Mouse (Mus musculus): ENCODE data around the gene Pkp2. TPM values are rescaled to one million over a fixed set of nuclear protein-coding genes. Genes with fewer than 3 reads are reported as not detected.
"Not testable (repeated sequence)": the region's sequence is repeated elsewhere in the genome, so short reads cannot be mapped to it uniquely, and the experiment has no call there.

The Pkp2 gene
- total RNA-seq (2021), result 1 to 10 TPM; 1.7 to 1.9 TPM

- DNase-seq, result peak; percentile 32
- intact Hi-C loops (cut with DNase I), result no loop called here
These were observed at the start of gene Pkp2 for GRCm38 (mm10) chr16:16213079-16213760. Pkp2 (plus strand) TSS chr16:16213318.

DNA sequence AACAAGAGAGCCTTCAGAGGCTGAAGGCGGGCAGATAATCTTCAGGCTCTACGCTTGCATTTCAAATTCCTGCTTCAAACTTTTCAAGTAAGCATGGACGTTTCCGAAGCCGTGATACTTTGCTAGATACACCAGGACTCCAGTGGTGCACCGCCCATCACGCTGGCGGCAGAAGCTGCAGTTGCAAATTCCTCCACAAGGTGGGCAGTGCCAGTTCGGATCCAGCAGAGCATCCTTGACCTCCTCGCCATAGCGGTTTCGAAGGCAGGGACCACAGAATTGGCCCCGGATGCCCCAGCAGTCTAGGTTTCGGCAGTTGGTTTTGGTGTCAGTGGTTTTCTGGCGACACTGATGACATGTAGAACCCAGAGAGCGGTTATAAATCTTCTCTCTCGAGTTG, 15.7 kb upstream of the Pkp2 start:
- intact Hi-C loops (cut with DNase I), result no loop called here
- DNase-seq, result no peak

DNA sequence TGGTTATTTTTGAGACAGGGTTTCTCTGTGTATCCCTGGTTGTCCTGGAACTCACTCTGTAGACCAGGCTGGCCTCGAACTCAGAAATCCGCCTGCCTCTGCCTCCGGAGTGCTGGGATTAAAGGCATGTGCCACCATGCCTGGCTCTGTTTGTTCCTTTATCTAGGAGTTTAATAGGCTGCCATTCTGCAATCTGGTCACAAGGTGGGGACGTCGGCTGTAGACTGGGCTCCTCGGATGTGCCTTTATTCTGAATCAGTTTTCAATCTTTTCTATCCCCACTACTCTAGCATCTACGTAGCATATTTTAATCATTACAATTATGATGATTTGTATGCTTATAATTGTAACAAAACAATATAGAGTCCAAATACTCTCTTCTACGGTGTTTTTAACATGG, 11.1 kb upstream of the Pkp2 start:
- DNase-seq, result peak; percentile 13
- intact Hi-C loops (cut with DNase I), result loop anchor here (5.0 kb wide), 1 partner anchor 100 kb away; the partner anchor contains the start of gene Yars2

DNA sequence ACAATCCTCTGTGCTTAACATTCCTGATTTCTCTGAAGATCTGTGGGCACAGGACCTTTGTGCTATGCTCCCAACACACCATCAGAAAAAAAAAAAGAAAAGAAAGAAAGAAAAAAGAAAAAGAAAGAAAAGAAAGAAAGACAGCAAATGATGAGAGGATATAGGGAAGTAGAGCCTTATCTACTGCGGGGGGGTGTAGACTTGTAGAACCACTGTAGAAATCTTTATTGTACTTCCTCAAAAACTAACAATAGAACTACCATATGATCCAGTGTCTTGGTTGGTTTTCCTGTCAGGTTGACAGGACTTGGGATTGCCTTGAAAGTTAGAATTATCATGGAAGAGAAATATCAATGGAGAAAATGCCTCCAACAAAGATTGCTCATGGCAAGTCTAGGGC, 8.5 kb upstream of the Pkp2 start:
- no peak for DNase-seq
- intact Hi-C loops (cut with DNase I), result loop anchor here (5.0 kb wide), 1 partner anchor 98 kb away; the partner anchor contains the start of gene Yars2

- intact Hi-C loops (cut with DNase I), result no loop called here
- no peak for DNase-seq
These were observed 417 bp upstream of the Pkp2 start for GRCm38 (mm10) chr16:16212723-16213078.

DNA sequence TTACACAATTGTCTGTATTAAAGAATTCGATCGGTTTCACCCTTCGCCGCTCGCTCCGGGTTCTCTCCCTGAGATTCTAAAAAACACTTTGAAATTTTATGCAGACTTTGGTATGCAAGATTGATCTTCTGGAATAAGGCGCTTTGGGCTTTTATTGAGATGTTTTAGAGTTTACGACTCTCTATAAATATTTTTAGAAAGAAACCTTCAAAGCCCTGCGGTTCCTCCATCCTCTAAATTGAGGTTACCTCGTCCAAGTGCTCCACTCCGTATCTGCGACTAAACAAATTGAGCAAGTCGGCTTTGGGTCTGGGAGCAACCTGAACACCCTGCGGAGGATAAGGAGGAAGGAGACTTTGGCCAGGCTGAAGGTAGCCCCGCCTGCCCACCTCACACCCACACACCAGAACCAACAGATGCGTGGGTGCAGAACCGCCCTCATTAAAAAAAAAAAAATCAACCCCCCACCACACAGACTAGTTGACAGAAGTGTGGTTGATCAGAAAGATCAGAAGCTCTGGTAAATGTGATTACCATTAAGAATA, 715 bp downstream of the Pkp2 start:
- intact Hi-C loops (cut with DNase I), result no loop called here

GRCm38 (mm10) chr16:16215645-16216387, 2.7 kb downstream of the Pkp2 start:
- no peak for DNase-seq
- intact Hi-C loops (cut with DNase I), result no loop called here

More for the DNA sequence above, 715 bp downstream of the Pkp2 start:
- DNase-seq, result no peak

GRCm38 (mm10) chr16:16216934-16217333, 3.8 kb downstream of the Pkp2 start:
- intact Hi-C loops (cut with DNase I), result no loop called here
- no peak for DNase-seq

GRCm38 (mm10) chr16:16219835-16220234, 6.7 kb downstream of the Pkp2 start:
- intact Hi-C loops (cut with DNase I), result no loop called here
- no peak for DNase-seq

DNA sequence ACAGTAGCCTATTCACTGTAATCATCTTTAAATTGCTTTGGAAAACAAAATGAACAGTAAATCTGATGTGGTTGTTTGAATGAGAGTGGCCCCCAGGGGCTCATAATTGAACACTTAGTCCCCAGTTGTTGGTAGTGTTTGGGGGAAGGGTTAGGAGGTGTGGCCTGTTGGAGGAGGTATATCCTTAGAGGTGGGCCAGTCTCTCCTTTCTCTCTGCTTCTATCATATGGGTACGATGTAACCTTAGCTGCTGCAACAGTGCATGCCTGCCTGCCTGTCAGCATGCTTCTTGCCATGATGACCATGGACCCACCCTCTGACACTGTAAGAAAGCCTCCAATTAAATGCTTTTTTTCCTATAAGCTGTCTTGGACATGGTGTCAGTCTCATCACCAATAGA, 9.5 kb downstream of the Pkp2 start:
- intact Hi-C loops (cut with DNase I), result no loop called here
- DNase-seq, result no peak

GRCm38 (mm10) chr16:16224506-16224924, 11.4 kb downstream of the Pkp2 start:
- DNase-seq, result no peak
- intact Hi-C loops (cut with DNase I), result no loop called here

- intact Hi-C loops (cut with DNase I), result no loop called here
- DNase-seq, result peak; percentile 50
These were observed 12.7 kb downstream of the Pkp2 start for GRCm38 (mm10) chr16:16225828-16226227.

GRCm38 (mm10) chr16:16230439-16230838, 17.3 kb downstream of the Pkp2 start:
- intact Hi-C loops (cut with DNase I), result no loop called here
- DNase-seq, result no peak

GRCm38 (mm10) chr16:16233919-16234318, 20.8 kb downstream of the Pkp2 start:
- intact Hi-C loops (cut with DNase I), result no loop called here
- no peak for DNase-seq

GRCm38 (mm10) chr16:16236681-16237080, 23.6 kb downstream of the Pkp2 start:
- intact Hi-C loops (cut with DNase I); DNase-seq: not testable (repeated sequence)

DNA sequence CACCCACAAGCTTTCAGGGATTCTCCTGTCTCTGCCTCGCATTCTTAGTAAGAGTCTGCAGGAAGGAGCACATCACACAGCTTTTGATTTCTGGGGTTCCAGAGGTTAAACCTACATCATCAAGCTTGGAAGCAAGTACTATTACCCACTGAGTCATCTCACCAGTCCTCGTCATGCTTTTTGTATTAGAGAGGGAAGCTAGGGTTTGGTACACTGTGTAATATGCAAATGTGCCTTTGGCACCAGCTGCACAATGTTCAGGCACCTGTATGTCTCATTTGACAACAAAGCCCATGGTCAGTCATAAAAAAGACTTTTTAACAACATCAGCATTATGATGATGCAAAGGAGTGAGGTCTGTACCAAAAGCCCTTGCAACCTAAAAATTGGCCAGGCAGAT, 25.2 kb downstream of the Pkp2 start:
- DNase-seq, result no peak
- intact Hi-C loops (cut with DNase I), result no loop called here

GRCm38 (mm10) chr16:16244711-16245110, 31.6 kb downstream of the Pkp2 start:
- no peak for DNase-seq
- intact Hi-C loops (cut with DNase I), result no loop called here

- DNase-seq, result no peak
- intact Hi-C loops (cut with DNase I), result no loop called here
These were observed 37.4 kb downstream of the Pkp2 start for GRCm38 (mm10) chr16:16250470-16250869.

DNA sequence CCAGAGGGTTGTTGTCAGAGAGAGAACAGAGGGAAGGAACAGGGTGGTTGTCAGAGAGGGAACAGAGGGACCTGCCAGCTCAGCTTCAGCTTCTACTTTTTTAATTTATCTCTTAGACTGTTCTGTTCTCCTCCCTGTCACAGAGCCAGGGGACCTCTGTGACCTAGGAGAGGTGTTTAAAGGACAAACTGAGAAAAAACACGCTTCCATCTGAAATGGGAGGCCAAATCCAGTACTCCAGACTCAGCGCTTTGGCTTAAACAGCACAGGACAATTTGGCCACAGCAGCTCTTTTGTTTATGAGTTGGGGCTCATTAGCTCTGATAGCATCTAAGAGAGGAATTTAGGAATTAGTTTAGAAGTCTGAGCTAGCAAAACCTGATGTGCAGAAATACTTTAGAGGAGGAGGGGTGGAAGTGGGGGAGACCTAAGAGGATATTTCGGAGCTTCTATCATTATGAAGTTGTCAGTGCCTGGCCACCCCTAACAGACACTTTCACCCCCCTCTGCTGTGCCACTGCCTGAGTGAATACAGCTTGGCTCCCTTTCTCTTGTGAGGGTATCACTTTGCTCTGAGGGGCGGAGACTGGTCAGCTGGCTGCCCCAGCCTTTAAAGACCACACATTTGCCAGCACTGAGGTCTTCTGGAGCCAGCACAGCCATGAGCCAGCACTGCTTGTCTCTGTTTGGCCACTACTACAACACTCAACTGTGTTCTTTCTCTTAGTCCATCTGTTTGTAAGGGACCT, 40.4 kb downstream of the Pkp2 start:
- peak; percentile 33 for DNase-seq

DNA sequence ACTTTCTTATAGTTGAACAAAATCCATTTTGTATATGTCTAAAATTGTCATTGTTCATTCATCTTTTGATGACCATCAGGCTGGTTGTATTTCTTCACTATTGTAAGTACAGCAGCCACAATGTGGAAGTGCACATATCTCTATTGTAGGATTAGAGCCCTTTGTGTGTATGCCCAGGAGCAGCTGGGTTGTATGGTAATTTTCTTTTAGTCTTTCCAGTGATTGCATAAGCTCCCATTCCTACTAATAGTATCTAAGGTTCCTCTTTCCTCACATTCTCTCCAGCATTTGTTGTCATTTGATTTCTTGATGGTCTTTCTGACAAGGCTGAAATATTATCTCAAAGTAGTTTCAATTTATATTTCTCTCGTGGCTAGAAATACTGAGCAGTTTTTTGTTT, 42.1 kb downstream of the Pkp2 start:
- DNase-seq, result no peak
- intact Hi-C loops (cut with DNase I), result no loop called here

More for the DNA sequence above, 40.4 kb downstream of the Pkp2 start:
- intact Hi-C loops (cut with DNase I), result no loop called here

DNA sequence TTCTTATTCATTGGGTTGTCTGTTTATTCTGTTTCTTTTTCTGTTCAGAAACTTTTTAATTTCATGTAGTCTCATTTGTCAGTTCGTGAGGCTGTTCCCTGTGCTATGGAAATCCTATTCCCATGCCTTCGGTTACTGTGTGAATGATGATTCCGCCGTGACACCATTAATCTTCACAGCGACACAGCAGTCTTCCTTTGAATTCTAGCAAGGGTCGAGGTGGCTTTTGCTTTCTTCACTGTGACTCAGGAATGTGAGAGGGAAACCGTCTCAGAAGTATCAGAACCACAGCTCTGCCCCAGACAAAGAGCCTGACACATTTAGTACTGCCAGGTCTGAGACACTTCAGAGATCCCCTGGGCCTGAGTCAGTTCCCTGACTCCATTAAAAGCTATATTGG, 42.8 kb downstream of the Pkp2 start:
- intact Hi-C loops (cut with DNase I), result no loop called here
- DNase-seq, result no peak

Data from left cerebral cortex, postnatal 4 days (tissue).